Mouse (Mus musculus) frontal cortex, postnatal 25 days (tissue): ENCODE results near the gene Tex10.

ENCODE experiments used
- DNase-seq, 2 experiments: peaks; one replicate each; pipeline ENCODE4 v3.0.0; 2022; ENCODE audit warnings: low spot score in 2 of 2

Gene Tex10

GRCm38 (mm10) chr4:48472792-48473650 is at the start of gene Tex10:
Gene Tex10 (minus strand): TSS chr4:48473459.
- peak; percentile 68 to 81 for DNase-seq

GRCm38 (mm10) chr4:48510861-48511260 is 37.6 kb upstream of the Tex10 start:
- no peak for DNase-seq

GRCm38 (mm10) chr4:48492510-48492909 is 19.3 kb upstream of the Tex10 start:
- no peak for DNase-seq

GRCm38 (mm10) chr4:48491290-48491743 is 18.1 kb upstream of the Tex10 start:
- no peak for DNase-seq

GRCm38 (mm10) chr4:48488916-48489315 is 15.7 kb upstream of the Tex10 start:
- no peak for DNase-seq

GRCm38 (mm10) chr4:48481287-48481686 is 8.0 kb upstream of the Tex10 start:
- no peak for DNase-seq

- no peak for DNase-seq
These were observed 372 bp upstream of the Tex10 start for GRCm38 (mm10) chr4:48473651-48474011.

GRCm38 (mm10) chr4:48472052-48472791 is 1.0 kb downstream of the Tex10 start:
- DNase-seq: peak in 1 of 2 experiments; percentile 4

- no peak for DNase-seq
These were observed 2.3 kb downstream of the Tex10 start for GRCm38 (mm10) chr4:48470977-48471376.

- DNase-seq: no peak
These were observed 12.2 kb downstream of the Tex10 start for GRCm38 (mm10) chr4:48461060-48461459.

GRCm38 (mm10) chr4:48458436-48458835 is 14.8 kb downstream of the Tex10 start:
- DNase-seq: no peak

- DNase-seq: no peak
These were observed 19.0 kb downstream of the Tex10 start for GRCm38 (mm10) chr4:48454106-48454773.

GRCm38 (mm10) chr4:48428054-48428453 is 45.2 kb downstream of the Tex10 start:
- DNase-seq: no peak

- DNase-seq: no peak
These were observed 45.8 kb downstream of the Tex10 start for GRCm38 (mm10) chr4:48427413-48427812.

- DNase-seq: no peak
These were observed 49.5 kb downstream of the Tex10 start for GRCm38 (mm10) chr4:48423738-48424137.

GRCm38 (mm10) chr4:48422633-48423032 is 50.6 kb downstream of the Tex10 start:
- no peak for DNase-seq

GRCm38 (mm10) chr4:48418831-48419468 is 54.3 kb downstream of the Tex10 start:
- DNase-seq: no peak

- DNase-seq: no peak
These were observed 57.4 kb downstream of the Tex10 start for GRCm38 (mm10) chr4:48415838-48416335.

- no peak for DNase-seq
These were observed 59.8 kb downstream of the Tex10 start for GRCm38 (mm10) chr4:48413473-48413872.

GRCm38 (mm10) chr4:48407350-48408039 is 65.8 kb downstream of the Tex10 start:
- DNase-seq: peak; percentile 51
